Mouse (Mus musculus) cerebellum, adult 2 months (tissue): ENCODE data around the gene Tns1.

Source experiments
- CTCF ChIP-seq: fragments of 200-500 bp; IDR thresholded peaks from 2 replicates; pipeline ENCODE4 v1.5.1; 2011; ENCODE audit warnings: low read depth, mild to moderate bottlenecking, control low read depth, low read length, moderate library complexity, borderline replicate concordance; ENCODE audit not compliant: insufficient read depth
- POLR2A ChIP-seq: fragments of 200-500 bp; IDR thresholded peaks from 2 replicates; pipeline ENCODE4 v1.6.1; 2011; ENCODE audit warnings: low read length, control low read depth, borderline replicate concordance; ENCODE audit not compliant: insufficient read depth

DNA sequence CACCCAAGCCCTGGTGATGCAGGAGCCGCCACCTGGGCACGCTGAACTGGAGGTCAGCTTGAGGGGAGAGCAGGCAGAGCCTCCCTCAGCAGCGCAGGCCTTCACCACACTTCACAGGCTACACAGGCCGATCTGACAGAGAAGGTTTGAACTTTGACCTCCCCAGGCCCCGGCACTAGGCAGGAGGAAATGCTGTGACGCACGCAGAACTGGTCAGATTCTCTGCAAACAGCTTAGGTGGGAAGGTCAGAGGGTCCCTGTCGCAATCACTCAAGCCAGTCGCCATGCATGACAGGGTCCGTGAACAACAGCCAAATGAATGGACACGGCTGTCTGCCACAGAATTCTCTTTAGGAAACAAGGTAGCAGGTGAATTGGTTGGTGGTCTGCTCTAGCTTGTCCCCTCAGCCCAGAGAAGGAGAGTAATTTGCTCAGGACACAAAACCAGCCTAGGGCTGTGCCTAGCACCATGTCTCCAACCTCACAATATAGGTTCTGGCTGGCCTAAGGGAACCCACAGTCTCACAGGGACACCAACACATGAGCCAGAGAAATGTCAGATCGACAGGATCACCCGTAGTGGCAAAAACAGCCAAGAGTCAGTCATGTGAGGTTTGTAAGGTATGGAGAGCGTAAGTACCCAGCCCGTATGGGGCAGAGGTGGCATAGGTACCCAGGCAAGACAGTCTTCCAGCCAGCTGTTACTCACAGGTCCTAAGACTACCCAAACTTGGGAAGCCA lies 194.9 kb downstream of the Tns1 start:
- TF ChIP-seq POLR2A (no peak), CTCF (no peak)
